Mouse (Mus musculus) layer of hippocampus, postnatal 36 days (tissue): Measurements from ENCODE around the gene Ephx1. TPM values are rescaled to one million over a fixed set of nuclear protein-coding genes. Genes with fewer than 3 reads are reported as not detected.

Source experiments
- DNase-seq, 2 experiments: peaks; one replicate each; pipeline ENCODE4 v3.0.0; 2022
- total RNA-seq, 2 experiments: library from RNA; stranded (reverse); gene quantifications; 2 replicates each; pipeline ENCODE4 v1.2.3; 2021

Ephx1 gene
- total RNA-seq, 2 experiments from 2014 or later, result 27.1 to 30.8 TPM

- DNase-seq, result no peak
These were observed 86.0 kb downstream of the Ephx1 start, which contains the start of gene Lefty1 for GRCm38 (mm10) chr1:180934467-180935419. TSS of gene Lefty1 (plus strand) at chr1:180935022.

- no peak for DNase-seq
These were observed 87.0 kb downstream of the Ephx1 start for GRCm38 (mm10) chr1:180933659-180934058.

GRCm38 (mm10) chr1:180931106-180931505 is 89.6 kb downstream of the Ephx1 start:
- DNase-seq, result no peak

DNA sequence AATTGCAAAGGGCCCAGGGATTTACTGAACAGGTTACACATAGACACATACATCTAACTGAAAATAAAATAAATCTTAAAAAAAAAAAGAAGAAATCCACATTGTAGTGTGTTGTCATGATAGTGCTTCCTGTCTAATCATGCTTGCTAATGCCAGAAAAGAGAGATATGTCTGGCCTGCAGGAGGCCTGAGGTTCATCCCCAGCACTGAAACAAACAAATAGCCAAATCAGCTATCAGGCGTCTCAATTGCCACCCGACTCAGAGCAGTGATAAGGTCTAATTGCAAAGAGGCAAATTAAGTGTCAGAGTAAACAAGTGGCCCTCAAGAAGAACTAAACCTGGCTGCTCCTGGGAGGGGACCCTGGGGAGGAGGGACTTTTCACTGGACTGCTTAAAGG is 91.1 kb downstream of the Ephx1 start:
- no peak for DNase-seq

- DNase-seq, result no peak
These were observed 94.4 kb downstream of the Ephx1 start for GRCm38 (mm10) chr1:180926286-180926685.

Other genes starting within 250 kb of the Ephx1 start
- gene H3f3a, start 207.0 kb downstream of the Ephx1 start, total RNA-seq, result 100 to 1,000 TPM; 365 to 366 TPM
- gene Sde2, start 169.8 kb downstream of the Ephx1 start, total RNA-seq, result 10 to 100 TPM; 23.6 to 24.0 TPM
- gene Lefty2, start 127.8 kb downstream of the Ephx1 start, total RNA-seq, result 1 to 10 TPM; 1.3 to 1.4 TPM
- 10 to 100 TPM; 40.4 to 43.2 TPM for gene Pycr2, start 116.6 kb downstream of the Ephx1 start, total RNA-seq
- gene Lefty1, start 85.9 kb downstream of the Ephx1 start, total RNA-seq, result 10 to 100 TPM; 11.8 to 13.9 TPM
- gene Tmem63a, start 78.6 kb downstream of the Ephx1 start, total RNA-seq, result 10 to 100 TPM; 18.1 to 19.6 TPM
- gene 9130409I23Rik, start 30.3 kb upstream of the Ephx1 start, total RNA-seq, result not detected
- gene Nvl, start 123.3 kb upstream of the Ephx1 start, total RNA-seq, result 10 to 100 TPM; 32.4 to 38.1 TPM
- gene Cnih4, start 123.8 kb upstream of the Ephx1 start, total RNA-seq, result 10 to 100 TPM; 28.7 to 33.1 TPM
- 100 to 1,000 TPM; 119 to 122 TPM for gene Wdr26, start 191.1 kb upstream of the Ephx1 start, total RNA-seq